Mouse (Mus musculus): ENCODE measurements at regions not wholly inside any gene's neighbourhood (a gene's known extent, or its start where the extent isn't known, plus 50 kb on each side); places are given as distances from the start of the nearest gene placed in this dataset.
A peak's percentile ranks its signal among the peaks of the same experiment; 100 is the strongest.

DNA sequence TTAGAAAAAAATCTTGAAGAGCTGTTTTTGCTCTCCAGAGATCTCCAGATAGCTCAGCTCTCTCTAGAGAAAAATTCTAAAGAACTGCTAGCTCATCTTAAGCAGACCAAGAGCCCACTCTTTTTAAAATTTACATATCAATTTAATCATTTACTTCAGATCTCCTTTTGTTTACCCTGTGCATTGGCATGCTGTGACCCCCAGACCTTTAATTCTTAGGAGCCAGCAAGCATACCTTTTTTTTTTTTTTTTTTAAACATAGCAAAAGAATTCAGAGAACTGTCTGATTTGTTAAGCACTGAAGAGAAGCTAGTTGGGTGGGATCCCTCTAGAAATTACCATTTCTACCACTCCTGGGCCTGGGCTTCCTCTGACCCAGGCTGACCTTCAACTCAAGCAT is 285.5 kb upstream of the Klf12 start:
- Histone ChIP-seq H3K36me3 (no peaks in the 10 kb centered on the region), H3K27me3 (no peaks in the 10 kb centered on the region), H3K9me3 (no peaks in the 10 kb centered on the region), H3K4me3 (no peak overlapping the region), H3K4me2 (no peak overlapping the region), H3K9ac (no peak overlapping the region), H3K4me1 (replicated peaks) (no peaks in the 10 kb centered on the region), H3K27ac (replicated peaks) (no peak overlapping the region)
- no peak for ATAC-seq (ENCODE audit: low read depth)

DNA sequence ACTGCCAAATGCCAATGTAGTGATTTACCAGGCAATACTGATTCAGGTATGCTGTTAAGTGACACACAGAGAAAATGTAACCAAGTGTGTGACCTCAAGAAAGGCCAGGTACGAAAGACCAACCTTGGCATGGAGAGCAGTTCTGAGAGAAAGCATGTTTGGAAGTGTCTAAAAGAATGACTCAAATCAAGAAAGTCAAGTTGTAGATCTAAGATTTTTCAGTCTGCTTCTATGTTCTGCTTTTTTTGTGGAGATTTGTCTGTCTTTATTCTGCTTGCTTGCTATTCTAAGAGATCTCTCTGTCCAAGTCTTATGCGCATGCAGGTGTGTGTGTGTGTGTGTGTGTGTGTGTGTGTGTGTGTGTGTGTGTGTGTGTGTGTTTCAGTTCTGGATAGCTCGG is 277.4 kb upstream of the Klf12 start:
- ATAC-seq (ENCODE audit: low read depth), result no peak
- no peaks in the 10 kb centered on the region for H3K9me3 ChIP-seq
- H3K9ac ChIP-seq, result no peak overlapping the region
- no peaks in the 10 kb centered on the region for H3K36me3 ChIP-seq
- no peak overlapping the region for H3K4me2 ChIP-seq
- WGBS, result 95% methylated on average over 3 of the region's 3 CpGs
- no peaks in the 10 kb centered on the region for H3K27me3 ChIP-seq
- no peak overlapping the region for H3K4me3 ChIP-seq
- no peak overlapping the region for H3K27ac ChIP-seq (replicated peaks)
- peaks cover 10% of the 10 kb centered on the region for H3K4me1 ChIP-seq (replicated peaks)

DNA sequence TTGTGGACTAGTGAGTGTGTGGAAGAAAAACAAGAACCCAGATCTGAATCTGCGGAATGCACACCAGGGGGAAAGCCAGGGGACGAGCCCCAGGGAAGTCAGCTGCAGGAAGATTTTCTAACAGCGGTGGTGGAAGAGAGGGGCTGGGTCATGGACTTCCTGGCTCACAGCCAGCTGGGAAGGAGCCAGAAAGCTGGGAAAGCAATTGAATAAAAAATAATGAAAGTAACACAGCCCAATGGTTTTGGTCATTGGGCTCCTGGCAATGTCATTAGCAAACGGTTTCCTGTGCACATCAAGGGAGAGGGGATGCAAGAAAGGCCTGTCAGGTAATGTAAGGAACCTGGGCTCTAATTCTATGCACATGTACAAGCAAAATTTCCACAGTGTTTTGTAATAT is 273.9 kb upstream of the Klf12 start:
- peak overlapping the region; percentile 59; the same call in 1 of the 2 replicates for H3K27ac ChIP-seq (replicated peaks)
- no peak overlapping the region for H3K4me3 ChIP-seq
- ATAC-seq (ENCODE audit: low read depth), result peak; percentile 74
- H3K27me3 ChIP-seq, result no peaks in the 10 kb centered on the region
- 8% methylated on average over 4 of the region's 4 CpGs for WGBS
- H3K9ac ChIP-seq, result no peak overlapping the region
- no peaks in the 10 kb centered on the region for H3K36me3 ChIP-seq
- H3K4me2 ChIP-seq, result 0 out of 2 replicates have a peak overlapping the region, but pooled peaks have one; percentile 6
- peaks cover 10% of the 10 kb centered on the region for H3K4me1 ChIP-seq (replicated peaks)
- no peaks in the 10 kb centered on the region for H3K9me3 ChIP-seq

DNA sequence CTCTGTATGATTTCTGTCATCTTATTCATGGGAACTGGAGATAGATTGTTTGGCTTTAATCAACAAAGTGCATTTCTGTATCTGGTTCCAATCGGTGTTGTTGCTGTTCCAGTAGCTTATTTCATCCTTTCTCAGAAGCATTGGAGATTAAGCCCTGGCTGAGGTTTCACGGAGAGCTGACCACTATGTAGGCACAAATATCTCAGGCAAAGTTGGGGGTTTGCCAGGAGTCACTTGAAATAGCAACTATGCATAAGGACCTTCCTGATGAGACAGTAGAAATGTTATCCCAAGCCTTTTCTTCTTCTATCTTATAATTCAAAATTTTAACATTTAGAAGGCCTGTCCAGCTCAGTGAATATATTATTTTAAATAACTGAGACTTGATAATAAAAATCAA is 268.0 kb upstream of the Klf12 start:
- Histone ChIP-seq H3K9me3 (no peaks in the 10 kb centered on the region), H3K4me2 (no peak overlapping the region), H3K27me3 (no peaks in the 10 kb centered on the region), H3K9ac (no peak overlapping the region), H3K27ac (replicated peaks) (no peak overlapping the region), H3K4me3 (no peak overlapping the region), H3K4me1 (replicated peaks) (no peaks in the 10 kb centered on the region), H3K36me3 (no peaks in the 10 kb centered on the region)
- 84% methylated on average over 2 of the region's 2 CpGs for WGBS
- no peak for ATAC-seq (ENCODE audit: low read depth)

DNA sequence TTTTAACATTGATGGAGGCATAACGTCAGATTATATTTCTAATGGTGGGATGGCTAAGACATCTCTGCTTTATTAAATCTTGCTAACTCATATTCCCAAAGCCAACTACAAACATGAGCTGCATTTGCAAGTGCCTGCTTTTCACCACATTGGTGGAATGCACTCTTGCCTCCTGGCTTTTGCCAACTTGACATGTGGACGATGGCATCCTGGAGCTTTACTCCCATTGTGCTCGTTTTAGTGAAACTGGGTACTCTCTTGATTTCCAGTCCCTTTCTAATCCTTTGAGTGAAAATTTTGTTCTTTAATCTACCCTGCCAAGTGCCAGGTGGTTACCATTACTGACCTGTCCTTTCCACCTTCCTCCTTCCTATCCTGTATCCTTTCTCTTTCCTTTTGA is 265.8 kb upstream of the Klf12 start:
- ATAC-seq (ENCODE audit: low read depth), result no peak
- 89% methylated on average over 3 of the region's 3 CpGs for WGBS

DNA sequence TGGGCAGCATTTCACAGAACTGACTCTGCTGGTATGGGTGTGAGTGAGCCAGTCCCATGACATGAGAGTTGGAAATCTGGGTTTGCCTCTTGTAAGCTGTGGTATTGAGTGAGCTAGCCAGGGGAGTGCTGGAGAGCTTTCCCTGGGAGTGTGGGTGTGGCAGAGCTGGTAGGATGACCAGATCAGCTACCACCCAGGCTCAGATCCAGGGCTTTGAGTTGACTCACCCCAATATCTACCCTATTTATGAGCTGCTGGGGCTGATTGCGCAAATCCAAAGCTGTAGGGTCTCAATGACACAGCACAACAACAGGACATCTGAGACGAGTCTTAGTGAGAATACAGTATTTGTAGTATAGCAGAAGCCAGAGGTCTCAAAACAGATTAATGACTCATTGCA is 245.7 kb upstream of the Klf12 start:
- Histone ChIP-seq H3K9me3 (no peaks in the 10 kb centered on the region), H3K36me3 (no peaks in the 10 kb centered on the region), H3K4me2 (no peak overlapping the region), H3K4me1 (replicated peaks) (no peaks in the 10 kb centered on the region), H3K27ac (replicated peaks) (no peak overlapping the region), H3K9ac (no peak overlapping the region), H3K27me3 (no peaks in the 10 kb centered on the region), H3K4me3 (no peak overlapping the region)
- WGBS, result 93% methylated on average over 2 of the region's 2 CpGs
- no peak for ATAC-seq (ENCODE audit: low read depth)

More for the DNA sequence above, 265.8 kb upstream of the Klf12 start:
- H3K4me2 ChIP-seq, result no peak overlapping the region
- H3K4me3 ChIP-seq, result no peak overlapping the region
- H3K27ac ChIP-seq (replicated peaks), result no peak overlapping the region
- H3K9me3 ChIP-seq, result no peaks in the 10 kb centered on the region
- H3K27me3 ChIP-seq, result no peaks in the 10 kb centered on the region
- H3K9ac ChIP-seq, result no peak overlapping the region
- H3K36me3 ChIP-seq, result no peaks in the 10 kb centered on the region
- no peaks in the 10 kb centered on the region for H3K4me1 ChIP-seq (replicated peaks)

DNA sequence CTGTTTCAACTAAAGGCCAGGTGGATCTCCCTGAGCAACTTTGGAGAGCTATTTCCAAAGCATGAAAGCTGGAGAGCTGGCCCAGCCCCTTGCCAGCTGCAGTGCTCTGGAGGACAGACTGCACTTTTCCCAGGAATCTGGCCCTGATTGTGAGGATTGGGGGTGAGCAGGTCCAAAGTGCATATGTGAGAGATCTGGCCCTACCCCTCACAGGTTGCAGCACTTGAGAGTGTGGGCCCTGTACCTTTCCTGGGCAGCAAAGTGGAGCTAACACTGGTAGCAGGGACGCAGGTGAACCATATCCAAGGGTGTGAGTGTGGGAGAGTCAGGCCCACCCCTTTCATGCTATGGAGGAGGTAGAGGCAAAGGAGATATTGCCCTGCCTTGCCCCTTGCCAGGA is 245.3 kb upstream of the Klf12 start:
- Histone ChIP-seq H3K4me2 (no peak overlapping the region), H3K4me1 (replicated peaks) (no peaks in the 10 kb centered on the region), H3K9ac (no peak overlapping the region), H3K4me3 (no peak overlapping the region), H3K9me3 (no peaks in the 10 kb centered on the region), H3K27ac (replicated peaks) (no peak overlapping the region), H3K27me3 (no peaks in the 10 kb centered on the region), H3K36me3 (no peaks in the 10 kb centered on the region)
- ATAC-seq (ENCODE audit: low read depth), result no peak
- 95% methylated on average over 1 of the region's 1 CpGs for WGBS

DNA sequence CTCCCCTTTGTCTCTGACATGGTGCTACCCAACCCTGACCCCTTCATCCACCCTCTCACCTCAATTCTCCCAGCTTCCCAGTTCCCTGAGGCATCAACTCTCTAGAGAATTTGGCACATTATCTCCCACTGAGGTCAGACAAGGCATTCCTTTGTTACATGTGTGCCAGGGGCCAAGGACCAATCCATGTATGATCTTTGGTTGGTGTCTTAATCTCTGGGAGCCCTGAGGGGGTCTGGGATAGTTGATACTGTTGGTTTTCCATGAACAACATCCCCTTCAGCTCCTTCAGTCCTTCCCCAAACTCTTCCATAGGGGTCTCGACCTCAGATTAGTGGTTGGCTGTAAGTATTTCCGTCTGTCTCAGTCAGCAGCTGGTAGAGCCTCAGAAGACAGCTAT is 224.9 kb upstream of the Klf12 start:
- ATAC-seq (ENCODE audit: low read depth), result no peak
- no peak overlapping the region for H3K27ac ChIP-seq (replicated peaks)
- 70% methylated on average over 2 of the region's 2 CpGs for WGBS

DNA sequence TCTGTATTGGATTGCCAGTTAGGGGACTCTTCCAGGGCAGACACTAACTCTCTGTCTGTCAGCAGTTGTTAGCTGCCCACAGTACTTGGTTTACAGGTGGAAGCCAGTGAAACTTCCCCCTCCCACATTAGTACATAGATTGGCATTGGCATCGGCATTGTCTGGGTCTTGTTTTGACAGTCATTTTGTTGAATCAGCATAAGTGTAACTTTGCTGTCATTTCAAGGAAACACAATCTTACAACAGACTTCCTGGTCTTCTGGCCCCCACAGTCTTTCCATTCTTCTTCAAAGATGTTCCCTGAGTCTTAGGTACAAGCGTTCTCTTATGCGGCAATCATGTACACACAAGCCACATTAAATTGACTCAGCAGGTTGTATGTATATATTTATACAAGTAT is 223.6 kb upstream of the Klf12 start:
- no peak overlapping the region for H3K9ac ChIP-seq
- WGBS, result 93% methylated on average over 3 of the region's 3 CpGs
- no peak overlapping the region for H3K4me2 ChIP-seq
- no peaks in the 10 kb centered on the region for H3K36me3 ChIP-seq
- H3K4me1 ChIP-seq (replicated peaks), result no peaks in the 10 kb centered on the region
- no peaks in the 10 kb centered on the region for H3K9me3 ChIP-seq
- no peak for ATAC-seq (ENCODE audit: low read depth)
- no peak overlapping the region for H3K27ac ChIP-seq (replicated peaks)
- no peak overlapping the region for H3K4me3 ChIP-seq
- no peaks in the 10 kb centered on the region for H3K27me3 ChIP-seq

More for the DNA sequence above, 224.9 kb upstream of the Klf12 start:
- H3K36me3 ChIP-seq, result no peaks in the 10 kb centered on the region
- no peaks in the 10 kb centered on the region for H3K9me3 ChIP-seq
- H3K27me3 ChIP-seq, result no peaks in the 10 kb centered on the region
- H3K4me1 ChIP-seq (replicated peaks), result no peaks in the 10 kb centered on the region
- no peak overlapping the region for H3K9ac ChIP-seq
- no peak overlapping the region for H3K4me3 ChIP-seq
- no peak overlapping the region for H3K4me2 ChIP-seq

DNA sequence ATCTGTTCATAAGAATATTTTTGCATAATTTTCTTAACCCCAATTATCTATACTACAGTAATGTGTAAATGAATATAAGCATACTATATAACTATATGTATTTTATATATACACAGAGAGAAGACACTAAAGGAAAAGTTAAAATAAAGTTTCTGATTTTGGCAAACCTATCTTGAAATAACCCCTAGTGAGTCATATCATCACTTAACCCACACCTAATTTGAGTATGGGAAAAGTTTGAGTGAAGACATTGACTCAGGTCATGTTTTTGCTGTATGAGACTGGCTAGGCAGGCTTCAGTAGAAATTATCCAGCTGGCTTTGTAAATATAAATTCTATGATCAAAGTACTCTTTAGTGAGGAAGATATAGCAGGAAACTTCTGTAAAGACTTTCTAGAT is 223.1 kb upstream of the Klf12 start:
- Histone ChIP-seq H3K4me3 (no peak overlapping the region), H3K27ac (replicated peaks) (no peak overlapping the region), H3K36me3 (no peaks in the 10 kb centered on the region), H3K9ac (no peak overlapping the region), H3K4me2 (no peak overlapping the region), H3K27me3 (no peaks in the 10 kb centered on the region), H3K4me1 (replicated peaks) (no peaks in the 10 kb centered on the region), H3K9me3 (no peaks in the 10 kb centered on the region)
- ATAC-seq (ENCODE audit: low read depth), result no peak

DNA sequence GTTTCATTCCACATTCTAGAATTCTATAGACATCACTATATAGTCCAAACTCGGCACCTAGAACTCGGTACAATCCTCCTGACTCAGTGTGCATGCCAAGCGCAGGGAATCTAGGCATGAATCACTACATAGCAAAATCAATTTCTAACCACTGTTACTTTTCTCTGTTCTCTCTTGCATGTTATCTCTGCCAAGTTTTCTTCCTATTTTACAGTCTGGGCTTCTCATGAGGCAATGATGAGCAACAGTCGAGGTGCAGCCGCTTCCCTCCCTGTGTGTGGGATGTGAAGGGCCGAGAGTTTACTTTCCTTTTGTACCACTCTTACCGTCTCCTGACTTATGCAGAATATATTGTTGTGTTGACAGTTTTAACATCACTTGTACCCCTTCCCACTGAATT is 204.4 kb upstream of the Klf12 start:
- no peak overlapping the region for H3K27ac ChIP-seq (replicated peaks)
- no peaks in the 10 kb centered on the region for H3K9me3 ChIP-seq
- H3K4me3 ChIP-seq, result no peak overlapping the region
- no peak for ATAC-seq (ENCODE audit: low read depth)
- H3K36me3 ChIP-seq, result no peaks in the 10 kb centered on the region
- no peak overlapping the region for H3K4me2 ChIP-seq
- no peaks in the 10 kb centered on the region for H3K27me3 ChIP-seq
- no peak overlapping the region for H3K9ac ChIP-seq
- 89% methylated on average over 7 of the region's 7 CpGs for WGBS
- no peaks in the 10 kb centered on the region for H3K4me1 ChIP-seq (replicated peaks)

DNA sequence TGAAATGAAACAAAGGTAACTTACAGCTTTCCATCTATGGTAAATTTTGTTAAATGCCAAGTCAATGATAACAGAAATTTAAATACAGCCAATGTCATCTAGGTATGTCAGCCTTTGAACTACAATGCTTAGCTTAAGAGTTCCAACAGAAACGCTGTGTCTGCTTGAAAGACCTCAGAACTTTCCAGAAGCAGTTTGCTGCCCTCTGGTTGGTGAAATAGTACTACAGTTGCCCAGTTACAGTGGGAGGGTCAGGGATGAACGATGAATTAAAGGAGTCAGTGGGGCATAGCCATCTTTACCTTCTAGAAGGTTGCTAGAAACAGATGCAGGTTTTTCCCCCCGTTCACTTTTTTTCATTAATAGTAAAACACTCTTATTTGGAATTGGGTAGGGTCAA is 201.0 kb upstream of the Klf12 start:
- Histone ChIP-seq H3K36me3 (no peaks in the 10 kb centered on the region), H3K27me3 (no peaks in the 10 kb centered on the region), H3K9me3 (no peaks in the 10 kb centered on the region), H3K27ac (replicated peaks) (no peak overlapping the region), H3K4me3 (no peak overlapping the region), H3K9ac (no peak overlapping the region), H3K4me2 (no peak overlapping the region), H3K4me1 (replicated peaks) (no peaks in the 10 kb centered on the region)
- ATAC-seq (ENCODE audit: low read depth), result no peak
- WGBS, result 79% methylated on average over 3 of the region's 3 CpGs

DNA sequence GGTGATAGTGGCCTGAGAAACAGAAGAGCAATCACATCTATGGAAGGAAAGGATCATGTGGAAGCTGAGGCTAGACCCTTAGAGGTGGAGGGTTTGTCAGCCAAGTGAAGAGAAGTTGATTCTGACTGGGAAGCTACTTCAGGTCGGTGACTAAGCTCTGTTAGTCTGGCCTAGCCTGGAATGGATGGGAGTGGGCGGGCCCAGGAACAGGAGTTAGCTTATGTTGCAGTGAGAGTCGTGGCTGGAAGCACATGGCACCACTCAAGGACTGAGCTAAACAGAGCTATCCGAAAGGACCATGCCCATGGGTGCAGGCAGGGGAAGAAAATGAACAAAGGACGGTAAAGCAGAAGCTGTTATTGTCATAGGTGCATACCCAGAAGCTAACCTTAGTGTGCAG is 199.6 kb upstream of the Klf12 start:
- H3K36me3 ChIP-seq, result no peaks in the 10 kb centered on the region
- no peak overlapping the region for H3K4me2 ChIP-seq
- H3K27me3 ChIP-seq, result no peaks in the 10 kb centered on the region; the same call in 1 of the 2 replicates
- H3K4me1 ChIP-seq (replicated peaks), result no peaks in the 10 kb centered on the region
- WGBS, result 79% methylated on average over 5 of the region's 5 CpGs
- no peak overlapping the region for H3K4me3 ChIP-seq
- H3K9ac ChIP-seq, result no peak overlapping the region
- H3K27ac ChIP-seq (replicated peaks), result no peak overlapping the region
- ATAC-seq (ENCODE audit: low read depth), result no peak
- no peaks in the 10 kb centered on the region for H3K9me3 ChIP-seq
